Mouse (Mus musculus) kidney, postnatal 0 days (tissue): ENCODE results near the gene Ppm1n. TPM values are rescaled to one million over a fixed set of nuclear protein-coding genes. Genes with fewer than 3 reads are reported as not detected.

ENCODE experiments used
- ATAC-seq: fragments of 200-750 bp; cut with Nextera tagmentation; replicated peaks from 2 replicates; pipeline ENCODE4 v1.8.0; 2017; ENCODE audit warnings: low read depth, moderate number of reproducible peaks, moderate TSS enrichment, moderate library complexity; ENCODE audit not compliant: low FRiP score
- DNase-seq: peaks from one replicate; pipeline ENCODE4 v3.0.0-alpha.2; 2016; ENCODE audit warnings: low spot score
- H3K27ac ChIP-seq: fragments of 300-500 bp; sonication (generic); 2 replicates; pipeline ENCODE4 v1.5.1; 2014; ENCODE audit warnings: mild to moderate bottlenecking
- H3K27me3 ChIP-seq: fragments of 300-500 bp; sonication (generic); 2 replicates; pipeline ENCODE4 v1.6.1; 2014; ENCODE audit warnings: low read length, mixed read lengths; ENCODE audit not compliant: insufficient read depth
- H3K36me3 ChIP-seq: fragments of 300-500 bp; sonication (generic); 2 replicates; pipeline ENCODE4 v1.6.1; 2014; ENCODE audit warnings: low read length, mixed read lengths; ENCODE audit not compliant: insufficient read depth
- H3K4me1 ChIP-seq: fragments of 300-500 bp; sonication (generic); replicated peaks from 2 replicates; pipeline ENCODE4 v1.6.1; 2014; ENCODE audit warnings: antibody characterized with exemption, low read length, mixed read lengths; ENCODE audit not compliant: insufficient read depth
- H3K4me2 ChIP-seq: fragments of 300-500 bp; sonication (generic); 2 replicates; pipeline ENCODE4 v1.6.1; 2014; ENCODE audit warnings: mild to moderate bottlenecking, low read length, moderate library complexity, mixed read lengths
- H3K4me3 ChIP-seq: fragments of 300-500 bp; sonication (generic); replicated peaks from 2 replicates; pipeline ENCODE4 v1.5.1; 2014; ENCODE audit warnings: low read depth, low read length
- H3K9ac ChIP-seq: fragments of 300-500 bp; sonication (generic); 2 replicates; pipeline ENCODE4 v1.6.1; 2014; ENCODE audit warnings: low read depth, low read length
- H3K9me3 ChIP-seq: fragments of 300-500 bp; sonication (generic); replicated peaks from 2 replicates; pipeline ENCODE4 v1.6.1; 2016; ENCODE audit warnings: low read length, inconsistent platforms, mixed read lengths
- CTCF ChIP-seq: IDR thresholded peaks from 2 replicates; pipeline ENCODE4 v1.5.1; 2016; ENCODE audit warnings: antibody characterized with exemption, low read depth, mild to moderate bottlenecking, moderate library complexity
- WGBS: fragments of 180-500 bp; shearing (Covaris S2); extraction: QIAGEN DNeasy Blood & Tissue Kit; methylation state at CpG from one replicate; pipeline ENCODE4 v1.1.7; 2014; 5-methylcytosine and 5-hydroxymethylcytosine counted together
- polyA plus RNA-seq: library from polyadenylated mRNA; unstranded; fragments of >200 nt; fragmentation: Nextera tagmentation; extraction: Ambion mirVana; gene quantifications from 2 replicates; pipeline ENCODE4 v1.2.1, GENCODE M21; 2015

The Ppm1n gene
- polyA plus RNA-seq, 1 experiment from 2014 or later, result 0.18 TPM

GRCm38 (mm10) chr7:19304501-19305412 is 24.9 kb upstream of the Ppm1n start:
- peak overlapping the region; percentile 64 for H3K4me2 ChIP-seq
- H3K9me3 ChIP-seq, result no peaks in the 10 kb centered on the region
- DNase-seq, result no peak
- H3K4me1 ChIP-seq, result peaks cover 14% of the 10 kb centered on the region; the same call in 1 of the 2 replicates
- H3K27ac ChIP-seq, result no peak overlapping the region
- H3K27me3 ChIP-seq, result peaks cover 35% of the 10 kb centered on the region
- H3K4me3 ChIP-seq, result peak overlapping the region; percentile 38
- WGBS, result 2% methylated on average over 48 of the region's 48 CpGs
- H3K36me3 ChIP-seq, result no peaks in the 10 kb centered on the region
- TF ChIP-seq CTCF, result no peak
- no peak for ATAC-seq
- peak overlapping the region; percentile 44; the same call in 1 of the 2 replicates for H3K9ac ChIP-seq

- Histone ChIP-seq H3K4me2 (peak overlapping the region; percentile 64; the same call in 1 of the 2 replicates), H3K27me3 (peaks cover 35% of the 10 kb centered on the region), H3K36me3 (no peaks in the 10 kb centered on the region), H3K9ac (no peak overlapping the region), H3K9me3 (no peaks in the 10 kb centered on the region), H3K4me1 (peaks cover 8% of the 10 kb centered on the region; the same call in 1 of the 2 replicates), H3K27ac (no peak overlapping the region), H3K4me3 (no peak overlapping the region)
- TF ChIP-seq CTCF, result peak; percentile 83
- WGBS, result under 1% methylated on average over 16 of the region's 16 CpGs
- ATAC-seq, result no peak
- peak; percentile 55 for DNase-seq
Observed at GRCm38 (mm10) chr7:19303770-19304169, 23.9 kb upstream of the Ppm1n start.

- Histone ChIP-seq H3K27ac (no peak overlapping the region), H3K36me3 (no peaks in the 10 kb centered on the region), H3K9ac (no peak overlapping the region), H3K4me2 (no peak overlapping the region), H3K9me3 (no peaks in the 10 kb centered on the region), H3K4me1 (peaks cover 8% of the 10 kb centered on the region; the same call in 1 of the 2 replicates), H3K4me3 (no peak overlapping the region), H3K27me3 (peaks cover 35% of the 10 kb centered on the region)
- DNase-seq (no peak), ATAC-seq (no peak)
- TF ChIP-seq CTCF, result no peak
- WGBS, result 86% methylated on average over 12 of the region's 12 CpGs
Observed at GRCm38 (mm10) chr7:19303046-19303305, 23.1 kb upstream of the Ppm1n start.

- DNase-seq (no peak), ATAC-seq (no peak)
- H3K27me3 ChIP-seq, result peaks cover 35% of the 10 kb centered on the region
- H3K4me2 ChIP-seq, result no peak overlapping the region
- TF ChIP-seq CTCF, result no peak
- H3K4me3 ChIP-seq, result no peak overlapping the region
- no peak overlapping the region for H3K9ac ChIP-seq
- WGBS, result 52% methylated on average over 13 of the region's 13 CpGs
- no peaks in the 10 kb centered on the region for H3K36me3 ChIP-seq
- H3K9me3 ChIP-seq, result no peaks in the 10 kb centered on the region
- peaks cover 4% of the 10 kb centered on the region; the same call in 1 of the 2 replicates for H3K4me1 ChIP-seq
- H3K27ac ChIP-seq, result no peak overlapping the region
Observed at GRCm38 (mm10) chr7:19302264-19303045, 22.6 kb upstream of the Ppm1n start.

- peaks cover 4% of the 10 kb centered on the region; the same call in 1 of the 2 replicates for H3K4me1 ChIP-seq
- peaks cover 31% of the 10 kb centered on the region for H3K27me3 ChIP-seq
- H3K9ac ChIP-seq, result peak overlapping the region; percentile 23; the same call in 1 of the 2 replicates
- no peak overlapping the region for H3K27ac ChIP-seq
- peak overlapping the region; percentile 51 for H3K4me2 ChIP-seq
- H3K4me3 ChIP-seq, result peak overlapping the region; percentile 12
- H3K9me3 ChIP-seq, result no peaks in the 10 kb centered on the region
- ATAC-seq (no peak), DNase-seq (no peak)
- TF ChIP-seq CTCF, result no peak
- WGBS, result 8% methylated on average over 16 of the region's 16 CpGs
- no peaks in the 10 kb centered on the region for H3K36me3 ChIP-seq
Observed at GRCm38 (mm10) chr7:19301461-19302263, 21.8 kb upstream of the Ppm1n start.
